Mouse (Mus musculus) megakaryocyte, adult 5-6 weeks (primary cell): ENCODE results near the gene Gm5485. TPM values are rescaled to one million over a fixed set of nuclear protein-coding genes. Genes with fewer than 3 reads are reported as not detected.

ENCODE experiments used
- ATAC-seq: 2 replicates; pipeline ENCODE4 v1.8.0; 2016; ENCODE audit warnings: mild to moderate bottlenecking, inconsistent platforms; ENCODE audit not compliant: poor library complexity, severe bottlenecking
- total RNA-seq, 2 experiments: library from RNA; stranded (forward) in 1 of 2; stranded (reverse) in 1 of 2; fragments of 153-499, 151-499 nt in 1 of 2; fragments of 221-1000, 200-1000 nt in 1 of 2; gene quantifications; 2 replicates each; pipeline versions ENCODE4 v1.2.3 to v1.2.4; 2015 to 2017

The Gm5485 gene
- total RNA-seq, 2 experiments from 2014 or later = not detected

DNA sequence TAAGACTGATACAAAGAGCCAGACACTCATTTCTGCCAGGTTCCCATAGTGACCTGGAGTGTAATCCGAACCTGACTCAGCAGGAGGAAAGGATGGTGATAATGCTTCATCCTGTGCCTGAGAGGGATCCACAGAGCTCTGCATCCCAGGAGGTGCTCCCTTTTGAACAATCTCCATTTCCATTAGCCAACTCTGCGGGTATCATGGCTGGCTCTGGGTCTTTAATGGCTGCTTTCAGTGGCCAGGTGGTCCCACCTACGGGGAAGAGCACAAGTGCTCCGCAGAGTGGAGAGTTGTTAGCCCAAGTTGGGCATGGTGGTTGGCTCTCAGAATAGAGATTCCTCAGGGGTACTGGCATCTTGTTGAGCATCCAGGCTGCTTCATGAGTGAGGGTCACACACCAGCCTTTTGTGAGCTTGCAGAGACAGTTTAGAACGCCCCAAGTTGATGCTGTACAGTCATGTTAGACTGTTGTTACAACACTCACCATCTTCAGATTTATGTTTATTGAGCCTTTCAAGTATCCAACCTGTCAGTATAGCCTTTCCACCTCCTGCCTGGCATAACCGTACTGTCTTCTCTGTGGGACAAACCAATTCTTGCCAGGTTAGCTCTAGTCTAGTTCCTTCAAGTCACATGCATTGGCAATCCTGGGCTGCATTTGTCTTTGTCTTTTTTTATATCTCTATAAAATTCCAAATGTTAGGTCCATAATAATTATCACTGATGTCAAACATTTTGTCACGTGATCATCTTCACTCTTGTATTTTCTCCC, 38.3 kb downstream of the Gm5485 start:
- ATAC-seq = no peak

DNA sequence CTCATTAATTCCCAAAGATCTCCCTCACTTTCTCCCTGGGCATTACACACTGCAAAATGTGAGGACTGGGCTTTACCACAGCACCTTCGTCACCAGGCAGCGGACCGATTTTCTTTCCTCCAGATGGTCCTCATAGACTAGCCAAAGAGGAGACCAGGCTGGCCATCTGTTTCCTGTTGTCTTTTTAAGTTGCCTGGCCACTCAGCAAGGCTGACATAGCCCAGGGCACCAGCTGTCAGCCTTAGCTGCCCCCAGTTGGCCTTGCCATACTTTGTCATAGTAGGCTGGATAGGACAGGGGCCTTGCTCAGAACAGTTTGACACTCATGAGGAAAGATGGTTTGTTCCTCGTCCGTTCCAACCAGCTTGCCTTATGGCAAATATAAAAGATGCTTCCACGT, 39.8 kb downstream of the Gm5485 start:
- ATAC-seq = no peak

DNA sequence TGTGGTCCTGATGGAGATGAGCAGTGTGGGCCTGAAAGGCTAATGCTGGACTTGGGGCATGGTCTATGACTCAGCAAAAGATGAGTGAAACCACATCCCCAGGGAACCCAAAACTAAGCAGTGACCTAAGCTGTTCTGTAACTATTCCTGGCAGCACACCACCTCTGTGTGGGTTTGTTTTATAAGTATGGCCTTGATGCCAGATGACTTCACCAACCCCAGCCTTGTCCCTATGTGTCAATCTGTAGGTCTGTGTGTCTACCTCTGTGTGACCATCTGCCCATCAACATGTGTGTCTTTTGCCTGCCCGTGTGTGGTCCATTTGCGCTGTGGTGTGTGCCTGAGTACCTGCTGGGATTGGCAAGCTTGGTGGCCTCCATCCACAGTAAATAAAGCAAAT, 44.1 kb downstream of the Gm5485 start:
- no peak for ATAC-seq

DNA sequence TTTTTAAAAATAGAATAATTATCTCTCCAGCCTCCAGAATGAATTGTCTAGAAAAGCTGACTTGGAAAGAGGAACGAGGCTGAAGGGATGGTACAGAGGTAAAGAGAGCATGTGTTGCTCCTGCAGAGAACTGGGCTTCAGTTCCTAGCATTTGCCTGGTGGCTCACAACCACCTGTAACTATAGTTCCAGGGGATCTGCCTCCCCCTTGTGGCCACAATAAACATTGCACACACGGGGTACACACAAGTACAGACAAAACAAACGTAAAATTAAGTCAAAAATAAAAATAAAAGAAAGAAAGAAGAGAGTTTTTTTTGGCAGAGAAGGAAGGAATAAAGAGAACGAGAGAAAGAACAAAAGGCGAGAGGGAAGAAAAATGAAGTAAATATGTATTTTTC, 45.4 kb downstream of the Gm5485 start:
- ATAC-seq = no peak

DNA sequence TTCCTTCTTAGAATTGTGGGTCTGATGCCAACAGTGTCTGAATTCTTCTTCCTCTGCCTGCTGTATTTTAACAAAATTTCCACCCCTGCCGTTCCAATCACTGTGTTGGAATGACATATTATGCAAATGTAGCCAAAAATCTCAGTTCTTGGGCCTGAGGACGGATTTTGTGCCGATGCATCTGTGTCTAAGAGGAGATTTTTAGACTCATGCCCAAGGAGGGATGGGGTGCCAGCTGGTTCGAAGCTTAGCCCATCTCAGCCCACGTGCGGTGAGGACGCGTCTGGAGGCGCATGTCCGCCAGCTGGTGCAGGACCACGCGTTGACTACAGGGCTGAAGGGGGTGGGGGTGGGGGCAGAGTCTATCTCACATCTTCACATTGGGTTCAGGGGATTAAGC, 51.3 kb downstream of the Gm5485 start:
- ATAC-seq = no peak

DNA sequence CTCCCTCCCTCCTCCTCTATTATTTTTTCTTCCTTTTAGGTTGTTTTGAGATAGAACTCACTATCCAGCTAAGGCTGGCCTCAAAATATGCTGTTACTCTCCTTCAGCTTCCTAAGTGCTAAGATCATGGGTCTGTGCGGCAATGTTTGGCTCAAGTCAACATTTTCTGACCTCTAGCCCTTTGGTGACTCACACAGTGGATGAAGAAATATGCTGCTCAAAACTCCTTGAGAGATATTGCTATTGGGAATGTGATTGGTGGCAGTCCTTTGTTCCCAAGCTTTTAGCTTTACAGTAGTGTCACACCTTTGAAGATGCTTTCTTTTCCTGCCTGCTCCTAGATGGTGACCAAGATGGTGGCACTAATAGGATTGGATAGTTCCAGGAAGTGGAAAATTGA, 55.8 kb downstream of the Gm5485 start:
- ATAC-seq = no peak

GRCm38 (mm10) chr16:48355716-48356115, 56.5 kb downstream of the Gm5485 start:
- no peak for ATAC-seq

Other genes with a start within 250 kb of the Gm5485 start
- not detected in 2 replicates for gene Dppa4, start 128.7 kb downstream of the Gm5485 start, total RNA-seq (2015)
- gene Dppa4, start 128.7 kb downstream of the Gm5485 start, total RNA-seq (2017) = not detected in 2 replicates
- not detected in 2 replicates for gene Dppa2, start 108.5 kb downstream of the Gm5485 start, total RNA-seq (2015)
- gene Dppa2, start 108.5 kb downstream of the Gm5485 start, total RNA-seq (2017) = not detected in 2 replicates
- not detected in 2 replicates for gene Morc1, start 18.8 kb upstream of the Gm5485 start, total RNA-seq (2015)
- gene Morc1, start 18.8 kb upstream of the Gm5485 start, total RNA-seq (2017) = not detected in 2 replicates